Mouse (Mus musculus) CD4-positive, CD25-positive, alpha-beta regulatory T cell, adult 2 months (primary cell): ENCODE measurements around the gene A430033K04Rik.

ENCODE experiments used
- DNase-seq: peaks from one replicate; pipeline ENCODE4 v3.0.0-alpha.2; 2012; ENCODE audit warnings: low read depth, low spot score

The A430033K04Rik gene

DNA sequence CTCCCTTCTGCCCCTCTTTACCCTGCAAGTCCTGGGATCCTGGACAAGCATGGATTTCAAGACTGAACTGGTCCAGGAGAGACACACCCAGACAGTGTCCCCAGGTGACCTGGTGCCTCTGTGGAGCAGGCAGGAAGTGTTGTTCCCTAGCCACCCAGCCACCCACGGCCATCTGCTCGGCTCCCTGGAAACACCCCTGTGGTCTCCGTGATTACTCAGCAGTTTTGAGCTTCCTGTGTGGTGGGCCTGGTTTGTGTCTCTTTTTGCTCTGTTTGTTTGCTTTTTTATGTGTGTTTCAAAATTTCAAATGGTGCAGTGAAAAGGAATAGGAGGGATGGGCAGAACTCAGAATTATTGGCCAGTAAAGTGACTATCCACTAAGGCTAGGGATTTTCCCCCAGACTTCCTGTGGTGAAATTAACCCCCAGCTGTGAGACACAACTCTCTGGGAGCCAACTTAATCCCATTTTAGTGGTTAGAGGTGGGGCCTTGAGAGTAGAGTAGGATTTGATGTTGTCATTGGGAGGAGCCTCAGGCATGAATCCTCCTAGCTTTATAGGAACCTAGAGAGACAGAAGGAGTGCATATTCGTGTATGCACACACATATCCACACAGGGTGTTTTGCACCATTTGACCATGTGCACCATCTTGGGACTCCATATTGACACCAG lies 72.0 kb downstream of the A430033K04Rik start:
- DNase-seq, result peak; percentile 1

DNA sequence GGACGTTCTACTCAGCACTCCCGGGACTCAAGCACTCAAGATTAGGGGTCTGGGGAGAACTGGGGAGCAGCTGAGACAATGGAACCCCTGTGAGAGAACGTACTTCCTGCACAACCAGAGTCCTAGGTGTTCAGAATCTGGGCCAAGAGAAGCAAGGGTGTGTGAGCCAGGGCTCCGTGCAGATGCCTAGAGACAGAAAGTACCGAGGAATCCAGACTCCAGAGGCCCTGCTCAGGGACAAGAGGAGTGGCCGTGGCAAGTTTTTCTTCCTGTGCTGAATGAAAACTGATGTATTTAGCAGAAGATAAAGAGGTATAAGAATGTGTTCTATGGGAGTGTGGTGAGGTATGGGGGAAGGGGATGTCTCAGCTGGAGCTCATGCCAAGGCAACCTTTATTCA lies 74.8 kb downstream of the A430033K04Rik start:
- DNase-seq, result no peak
